Mouse (Mus musculus) heart, postnatal 14 days (tissue): ENCODE measurements around the gene Sema4d. TPM values are rescaled to one million over a fixed set of nuclear protein-coding genes. Genes with fewer than 3 reads are reported as not detected.

Experiments used
- DNase-seq, 2 experiments: peaks; one replicate each; pipeline ENCODE4 v3.0.0; 2021 to 2022
- intact Hi-C: fragments of 180-260 bp; cut with DNase I; formaldehyde crosslinking; loops from one replicate; pipeline ENCODE4 v1.15.1; 2025
- total RNA-seq, 2 experiments: library from RNA; stranded (reverse); gene quantifications; 2 replicates each; pipeline ENCODE4 v1.2.3; 2021

Gene Sema4d
- total RNA-seq, 2 experiments from 2014 or later = 78.3 to 78.4 TPM

GRCm38 (mm10) chr13:51737033-51737948 lies 56.3 kb downstream of the Sema4d start:
- no peak for DNase-seq
- intact Hi-C loops = no loop called here

GRCm38 (mm10) chr13:51736007-51736911 lies 57.3 kb downstream of the Sema4d start:
- intact Hi-C loops = no loop called here
- no peak for DNase-seq

GRCm38 (mm10) chr13:51734556-51734955 lies 59.0 kb downstream of the Sema4d start:
- DNase-seq = no peak
- intact Hi-C loops = no loop called here

- intact Hi-C loops = no loop called here
- no peak for DNase-seq
Observed at GRCm38 (mm10) chr13:51732097-51732664, 61.4 kb downstream of the Sema4d start.

- no peak for DNase-seq
- intact Hi-C loops = no loop called here
Observed at GRCm38 (mm10) chr13:51731474-51731873, 62.1 kb downstream of the Sema4d start.

DNA sequence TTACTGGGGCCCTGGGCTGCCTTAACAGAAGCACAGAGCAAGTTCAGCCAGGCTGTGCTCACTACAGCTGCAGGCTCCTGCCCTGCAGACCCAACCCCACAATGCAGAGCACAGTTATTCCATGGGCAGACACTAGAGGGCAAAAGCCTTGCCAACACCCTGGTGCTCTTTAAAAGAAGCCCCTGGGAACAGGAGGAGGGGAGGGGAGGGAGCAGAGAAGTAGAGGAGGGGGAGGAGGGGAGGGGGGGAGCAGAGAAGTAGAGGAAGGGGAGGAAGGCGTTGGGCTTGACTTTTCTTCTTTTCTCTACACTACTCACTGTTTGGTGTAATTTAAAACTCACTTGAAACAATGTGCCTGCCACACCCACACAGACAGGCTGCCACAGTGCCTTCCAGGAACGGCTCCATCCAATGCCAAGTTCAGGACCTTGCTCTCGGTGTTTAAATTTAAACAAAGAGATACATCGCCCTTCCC lies 63.6 kb downstream of the Sema4d start:
- no peak for DNase-seq
- intact Hi-C loops = loop anchor here (5.0 kb wide), 2 partner anchors 47 to 62 kb away; partner anchors contain the start of gene Sema4d

DNA sequence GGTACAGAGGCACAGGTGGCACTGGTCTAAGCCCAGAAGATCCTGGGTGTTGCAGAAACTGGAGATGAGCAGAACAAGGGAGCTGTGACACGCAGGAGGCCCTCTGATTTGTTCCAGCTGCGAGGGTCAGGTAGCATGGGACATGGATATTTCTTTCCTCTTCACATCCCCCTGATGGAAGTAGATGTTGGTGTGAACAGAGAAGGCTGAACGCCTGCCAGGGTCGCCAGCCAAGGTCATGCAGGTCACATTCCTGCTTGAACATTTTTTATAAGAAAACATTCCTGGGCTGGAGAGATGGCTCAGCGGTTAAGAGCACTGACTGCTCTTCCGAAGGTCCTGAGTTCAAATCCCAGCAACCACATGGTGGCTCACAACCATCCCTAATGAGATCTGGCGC lies 66.2 kb downstream of the Sema4d start:
- intact Hi-C loops = loop anchor here (5.0 kb wide), 2 partner anchors 50 to 65 kb away; partner anchors contain the start of gene Sema4d
- no peak for DNase-seq

DNA sequence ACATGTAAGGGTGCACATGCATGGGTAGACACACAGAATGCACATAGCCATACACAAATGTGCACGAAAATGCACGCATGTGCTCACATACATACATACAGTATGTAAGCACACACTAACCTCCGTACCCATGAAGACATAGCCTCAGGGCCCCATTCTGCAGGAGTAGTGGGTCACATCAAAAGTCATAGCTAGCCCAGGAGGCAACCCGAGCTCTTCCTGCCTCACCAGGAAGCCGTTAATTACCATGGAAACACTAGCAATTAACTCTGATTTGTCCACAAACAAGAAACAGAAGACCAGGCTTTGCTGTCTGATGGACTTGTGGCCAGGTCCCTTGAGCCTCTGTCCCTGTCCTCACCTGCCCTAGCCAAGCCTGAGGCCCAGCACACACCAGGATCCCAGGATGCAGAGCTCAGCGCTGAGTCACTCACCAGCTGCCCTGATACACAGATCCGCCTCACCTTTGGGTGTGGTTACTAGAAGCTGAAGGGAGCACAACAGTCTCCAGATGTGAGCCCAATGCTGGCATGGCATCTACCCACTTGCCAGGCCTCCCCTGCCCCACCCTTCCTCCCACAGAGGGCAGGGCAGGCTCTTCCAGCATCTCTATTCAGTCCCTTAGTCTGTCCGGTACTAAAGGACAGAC lies 67.5 kb downstream of the Sema4d start:
- DNase-seq = no peak
- intact Hi-C loops = loop anchor here (5.0 kb wide), 2 partner anchors 51 to 66 kb away; partner anchors contain the start of gene Sema4d

DNA sequence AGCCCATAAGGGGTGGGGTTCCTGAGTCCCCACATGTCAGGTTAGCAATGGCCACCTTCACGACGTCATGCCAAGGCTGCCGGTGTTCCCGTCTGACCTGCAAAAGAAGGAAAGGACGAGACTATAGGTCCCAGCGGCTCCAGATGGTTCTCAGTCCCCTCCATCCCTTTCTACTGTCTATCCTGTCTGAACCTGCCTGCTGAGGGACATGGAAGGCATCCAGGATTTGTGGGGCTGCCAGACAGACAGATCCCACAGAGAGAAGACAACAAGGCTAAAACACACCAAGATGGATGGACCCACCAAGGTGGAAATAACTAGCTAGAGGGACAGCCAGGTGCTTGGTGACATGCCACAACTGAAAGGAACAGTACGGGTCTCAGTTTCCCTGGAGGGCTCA lies 68.1 kb downstream of the Sema4d start:
- intact Hi-C loops = loop anchor here (5.0 kb wide), 2 partner anchors 52 to 67 kb away; partner anchors contain the start of gene Sema4d
- no peak for DNase-seq

- intact Hi-C loops = no loop called here
- DNase-seq = no peak
Observed at GRCm38 (mm10) chr13:51724566-51724965, 69.0 kb downstream of the Sema4d start.

- intact Hi-C loops = no loop called here
- no peak for DNase-seq
Observed at GRCm38 (mm10) chr13:51723114-51723513, 70.4 kb downstream of the Sema4d start.

DNA sequence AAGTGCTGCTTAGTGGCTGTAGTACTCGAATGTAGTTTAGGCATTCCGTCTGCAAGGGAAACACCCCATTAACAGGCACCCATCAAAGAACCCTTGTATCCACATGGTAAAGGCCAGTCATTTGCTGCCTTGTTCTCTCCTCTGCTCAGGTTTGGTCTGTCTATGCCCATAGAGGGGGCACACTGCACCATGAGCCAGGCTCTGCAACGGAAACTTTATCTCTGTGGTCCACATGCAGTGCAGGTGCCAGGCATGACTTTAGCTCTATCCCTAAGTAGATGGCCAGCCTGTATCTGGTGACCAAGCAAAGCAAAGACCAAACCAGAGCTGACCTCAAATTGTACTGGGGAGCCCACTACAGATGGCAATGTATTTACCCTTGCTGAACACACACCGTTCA lies 73.0 kb downstream of the Sema4d start:
- no peak for DNase-seq
- intact Hi-C loops = no loop called here

- intact Hi-C loops = no loop called here
- DNase-seq = no peak
Observed at GRCm38 (mm10) chr13:51719256-51719655, 74.3 kb downstream of the Sema4d start.

- DNase-seq = peak; percentile 53 to 56
- intact Hi-C loops = no loop called here
Observed at GRCm38 (mm10) chr13:51716350-51717263, 76.9 kb downstream of the Sema4d start.

DNA sequence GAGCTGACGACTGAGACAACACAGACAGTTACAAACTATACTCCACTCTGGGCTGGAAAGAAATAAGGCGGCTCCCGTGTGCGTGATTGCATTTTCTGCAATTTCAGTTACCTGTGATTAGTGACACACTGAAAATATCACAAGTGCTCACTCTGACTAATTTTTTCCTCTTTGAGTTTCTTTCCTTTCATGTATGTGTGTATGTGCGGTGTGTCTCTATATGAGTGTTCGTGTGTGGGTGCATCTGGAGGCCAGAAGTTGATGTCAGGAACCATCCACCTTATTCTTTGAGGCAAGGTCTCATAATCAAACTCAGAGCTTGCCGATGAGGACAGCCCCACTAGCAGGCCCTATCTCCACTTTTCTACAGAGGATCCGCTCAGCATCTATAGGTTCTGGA lies 81.5 kb downstream of the Sema4d start:
- no peak for DNase-seq
- intact Hi-C loops = no loop called here

DNA sequence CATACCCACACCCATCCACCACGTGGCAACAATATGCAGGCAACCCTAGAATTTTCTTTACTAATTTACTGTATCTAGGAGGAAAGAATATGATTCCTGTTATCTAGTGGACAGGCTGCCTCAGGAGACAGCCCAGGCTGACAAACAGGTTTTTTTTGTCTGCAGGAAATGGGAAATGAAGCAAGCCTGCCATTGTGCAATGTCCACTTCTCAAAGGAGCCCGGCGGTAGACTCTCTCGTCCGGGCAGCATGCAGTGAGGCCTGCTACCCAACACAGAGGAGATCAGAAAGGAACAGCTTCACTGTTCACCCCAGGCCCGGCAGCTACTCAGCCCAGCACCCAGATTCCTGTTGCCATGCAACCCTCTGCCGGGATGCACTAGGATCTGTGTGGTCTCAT lies 82.8 kb downstream of the Sema4d start:
- DNase-seq = peak; percentile 26
- intact Hi-C loops = no loop called here

GRCm38 (mm10) chr13:51705882-51706854 lies 87.4 kb downstream of the Sema4d start:
- no peak for DNase-seq
- intact Hi-C loops = no loop called here

DNA sequence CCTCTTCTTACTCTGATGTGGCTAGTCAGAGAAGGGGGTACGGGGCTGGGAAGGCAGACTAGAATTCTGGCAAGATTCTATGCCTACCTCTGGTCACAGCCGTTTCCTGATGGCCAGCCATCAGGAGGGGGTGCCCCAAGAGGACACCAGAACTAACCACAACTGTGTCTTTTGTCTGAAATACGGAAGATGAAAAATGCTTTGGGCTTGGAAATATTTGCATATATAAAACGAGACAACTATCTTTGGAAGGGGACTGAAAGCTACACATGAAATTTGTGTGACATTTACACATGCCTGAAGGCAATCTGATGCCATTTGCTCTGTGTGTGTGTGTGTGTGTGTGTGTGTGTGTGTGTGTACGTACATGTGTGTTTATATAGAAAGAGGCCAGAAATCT lies 89.7 kb downstream of the Sema4d start:
- intact Hi-C loops = no loop called here
- no peak for DNase-seq
